ENCODE assay signal across 7 mouse cellular contexts in genomic region chr13:45963497-45964330, GRCm38 (mm10). TPM values are rescaled to one million over a fixed set of nuclear protein-coding genes. Genes with fewer than 3 reads are reported as not detected.
DNase-seq lines count a peak whose midpoint lies in the region; ATAC-seq and TF ChIP-seq lines count a peak whose summit lies in the region.

No protein-coding gene starts in this region.

- peak; percentile 65 for ATAC-seq in intestine, embryonic 15.5 days
- peak; percentile 28 for ATAC-seq in limb, embryonic 11.5 days (ENCODE audit: insufficient number of reproducible peaks, low FRiP score, low TSS enrichment, low read depth)
- ATAC-seq in midbrain, embryonic 12.5 days (ENCODE audit: low FRiP score, low read depth), result peak; percentile 44

- no peaks in the 10 kb centered on the region for H3K9me3 ChIP-seq in intestine, embryonic 15.5 days
- no peaks in the 10 kb centered on the region for H3K9me3 ChIP-seq in limb, embryonic 11.5 days (ENCODE audit: control insufficient read depth, low read length)
- H3K9me3 ChIP-seq in midbrain, embryonic 12.5 days, result no peaks in the 10 kb centered on the region

- peak overlapping the region; percentile 93 for H3K4me2 ChIP-seq in intestine, embryonic 15.5 days (replicated peaks)
- peak overlapping the region; percentile 95 for H3K4me2 ChIP-seq in limb, embryonic 11.5 days (ENCODE audit: low read depth, severe bottlenecking)
- H3K4me2 ChIP-seq in midbrain, embryonic 12.5 days (replicated peaks), result peak overlapping the region; percentile 73

- H3K4me1 ChIP-seq in cortical plate, adult 2 months (ENCODE audit: control insufficient read depth, insufficient read depth, low read length), result peaks cover 5% of the 10 kb centered on the region; the same call in 1 of the 2 replicates
- H3K4me1 ChIP-seq in intestine, embryonic 15.5 days (replicated peaks), result peaks cover 26% of the 10 kb centered on the region
- peaks cover 6% of the 10 kb centered on the region; the same call in 1 of the 2 replicates for H3K4me1 ChIP-seq in limb, embryonic 11.5 days (ENCODE audit: control insufficient read depth, insufficient read depth, low read length)
- peaks cover 51% of the 10 kb centered on the region for H3K4me1 ChIP-seq in midbrain, embryonic 12.5 days

- no peaks in the 10 kb centered on the region for H3K36me3 ChIP-seq in intestine, embryonic 15.5 days
- H3K36me3 ChIP-seq in limb, embryonic 11.5 days (ENCODE audit: control insufficient read depth, insufficient read depth, low read length), result no peaks in the 10 kb centered on the region
- no peaks in the 10 kb centered on the region for H3K36me3 ChIP-seq in midbrain, embryonic 12.5 days

- H3K4me3 ChIP-seq in cortical plate, adult 2 months (ENCODE audit: insufficient read depth, low read length), result peak overlapping the region; percentile 84
- peak overlapping the region; percentile 91 for H3K4me3 ChIP-seq in intestine, embryonic 15.5 days (replicated peaks)
- peak overlapping the region; percentile 75 for H3K4me3 ChIP-seq in limb, embryonic 11.5 days (ENCODE audit: low read depth, low read length)
- peak overlapping the region; percentile 86 for H3K4me3 ChIP-seq in midbrain, embryonic 12.5 days

- H3K9ac ChIP-seq in intestine, embryonic 15.5 days, result peak overlapping the region; percentile 92
- H3K9ac ChIP-seq in limb, embryonic 11.5 days (ENCODE audit: low read length), result peak overlapping the region; percentile 77
- H3K9ac ChIP-seq in midbrain, embryonic 12.5 days (replicated peaks), result peak overlapping the region; percentile 87

- under 1% methylated on average over 69 of the region's 95 CpGs for WGBS in intestine, embryonic 15.5 days
- whole genome bisulfite sequencing in limb, embryonic 11.5 days, result under 1% methylated on average over 71 of the region's 95 CpGs
- under 1% methylated on average over 71 of the region's 95 CpGs for WGBS in midbrain, embryonic 12.5 days

- DNase-seq in adrenal gland, adult (ENCODE audit: inconsistent age in 2 of 2, low spot score in 1 of 2), result peak; percentile 94 to 97
- DNase-seq in gastrocnemius, postnatal 25 days, result peak; percentile 87
- DNase-seq in limb, embryonic 11.5 days (ENCODE audit: low spot score), result peak; percentile 80
- DNase-seq in skeletal muscle tissue, adult 2 months (ENCODE audit: low read depth, low spot score), result peak; percentile 77

- peak; percentile 36; the same call in 1 of the 2 replicates for TF ChIP-seq POLR2A in cortical plate, adult 2 months (IDR thresholded peaks at IDR 0.05; ENCODE audit: extremely low read depth, insufficient read depth, low read length)

- H3K27ac ChIP-seq in cortical plate, adult 2 months (ENCODE audit: insufficient read depth, low read length), result peak overlapping the region; percentile 100
- H3K27ac ChIP-seq in intestine, embryonic 15.5 days, result peak overlapping the region; percentile 91
- peak overlapping the region; percentile 76 for H3K27ac ChIP-seq in limb, embryonic 11.5 days (replicated peaks; ENCODE audit: low read depth, low read length)
- H3K27ac ChIP-seq in midbrain, embryonic 12.5 days (replicated peaks), result peak overlapping the region; percentile 97

- TF ChIP-seq CTCF in cortical plate, adult 2 months (IDR thresholded peaks at IDR 0.05; ENCODE audit: extremely low read depth, insufficient read depth, low read length), result no peak

- H3K27me3 ChIP-seq in intestine, embryonic 15.5 days (replicated peaks), result no peaks in the 10 kb centered on the region
- no peaks in the 10 kb centered on the region for H3K27me3 ChIP-seq in limb, embryonic 11.5 days (ENCODE audit: control insufficient read depth, insufficient read depth, low read length)
- H3K27me3 ChIP-seq in midbrain, embryonic 12.5 days, result peaks cover 25% of the 10 kb centered on the region

RNA-seq across cellular contexts. Expression of gene Atxn1, which starts 1.1 kb away (rescaled TPM):
- 34.1 and 34.4 TPM in 2 replicates for polyA plus RNA-seq in cortical plate, adult 2 months (2012; rRNA removed)
- 10 to 100 TPM; 32.0 to 47.0 TPM for total RNA-seq in gastrocnemius, postnatal 25 days (2021)
- 5.7 and 6.1 TPM in 2 replicates for polyA plus RNA-seq in intestine, embryonic 15.5 days (2015; fragmentation: Nextera tagmentation; extraction: Ambion mirVana)
- polyA plus RNA-seq in limb, embryonic 11.5 days (2014; fragmentation: Nextera tagmentation; extraction: Ambion mirVana), result 1.3 and 1.5 TPM in 2 replicates
- 4.2 and 4.9 TPM in 2 replicates for polyA plus RNA-seq in midbrain, embryonic 12.5 days (2016; fragmentation: Nextera tagmentation; extraction: Ambion mirVana)

Comparison
In these comparisons a context has a peak if more than half of its experiments do, and no peak if none do; other contexts are left out.
1. Peak in every context shown above with its lines: DNase-seq, ATAC-seq, H3K4me3 ChIP-seq and H3K27ac ChIP-seq.